Mouse (Mus musculus) ES-E14 (cell line): ENCODE data around the gene Fam19a1. TPM values are rescaled to one million over a fixed set of nuclear protein-coding genes. Genes with fewer than 3 reads are reported as not detected.
A peak's percentile ranks its signal among the peaks of the same experiment; 100 is the strongest.

Source experiments
- DNase-seq: peaks from one replicate; pipeline ENCODE4 v3.0.0-alpha.2; 2013; ENCODE audit warnings: low read depth, low spot score
- H3K27ac ChIP-seq: 2 replicates; pipeline ENCODE4 v1.5.1; 2012; ENCODE audit warnings: low read depth, mild to moderate bottlenecking, low read length, moderate library complexity, mixed read lengths; ENCODE audit not compliant: poor library complexity, insufficient read depth, severe bottlenecking
- H3K36me3 ChIP-seq: 2 replicates; pipeline ENCODE4 v1.6.1; 2012; ENCODE audit warnings: mild to moderate bottlenecking, low read length, moderate library complexity, mixed read lengths; ENCODE audit not compliant: control insufficient read depth, poor library complexity, insufficient read depth, severe bottlenecking
- H3K4me1 ChIP-seq, 2 experiments: fragments of 150-350 bp in 1 of 2; sonication (generic) in 1 of 2; 2 replicates each; pipeline ENCODE4 v1.6.1; 2012; ENCODE audit warnings: low read length in 2 of 2, mild to moderate bottlenecking in 1 of 2, mixed read lengths in 1 of 2; ENCODE audit not compliant: control insufficient read depth in 2 of 2, insufficient read depth in 2 of 2, poor library complexity in 1 of 2
- H3K4me3 ChIP-seq, 2 experiments: fragments of 150-350 bp in 1 of 2; sonication (generic) in 1 of 2; 2 replicates each; pipeline ENCODE4 v1.5.1; 2012; ENCODE audit warnings: low read length in 2 of 2, low read depth in 1 of 2, mild to moderate bottlenecking in 1 of 2, mixed read lengths in 1 of 2; ENCODE audit not compliant: insufficient read depth in 1 of 2, poor library complexity in 1 of 2, severe bottlenecking in 1 of 2
- H3K9ac ChIP-seq: 2 replicates; pipeline ENCODE4 v1.6.1; 2012; ENCODE audit warnings: low read depth, mild to moderate bottlenecking, low read length, mixed read lengths; ENCODE audit not compliant: poor library complexity, insufficient read depth, severe bottlenecking
- H3K9me3 ChIP-seq: fragments of 150-350 bp; sonication (generic); 2 replicates; pipeline ENCODE4 v1.6.1; 2012; ENCODE audit warnings: low read depth, mild to moderate bottlenecking, low read length; ENCODE audit not compliant: control insufficient read depth, insufficient read depth
- CHD2 ChIP-seq: IDR thresholded peaks from 2 replicates; pipeline ENCODE4 v1.6.1; 2014; ENCODE audit warnings: mild to moderate bottlenecking, low read depth, low read length, inconsistent platforms
- HCFC1 ChIP-seq: IDR thresholded peaks from 2 replicates; pipeline ENCODE4 v1.6.1; 2012; ENCODE audit warnings: low read length, inconsistent platforms, borderline replicate concordance; ENCODE audit not compliant: insufficient read depth
- MAFK ChIP-seq: IDR thresholded peaks from 2 replicates; pipeline ENCODE4 v1.6.1; 2014; ENCODE audit warnings: mild to moderate bottlenecking, low read depth, low read length, inconsistent platforms; ENCODE audit not compliant: insufficient read depth
- ZC3H11A ChIP-seq: IDR thresholded peaks from 2 replicates; pipeline ENCODE4 v1.6.1; 2012; ENCODE audit warnings: low read depth, mild to moderate bottlenecking, inconsistent platforms, low read length, borderline replicate concordance
- ZNF384 ChIP-seq: IDR thresholded peaks from 2 replicates; pipeline ENCODE4 v1.6.1; 2012; ENCODE audit warnings: low read depth, low read length, inconsistent platforms
- in situ Hi-C, 2 experiments: fragments of 600-800 bp; cut with MboI; formaldehyde crosslinking; loops; one replicate each; pipeline ENCODE4 v1.15.1; 2025; ENCODE audit warnings: low sequenced_read_pairs in 2 of 2, inconsistent platforms in 1 of 2; ENCODE audit not compliant: unreplicated experiment in 2 of 2
- total RNA-seq: library from RNA; depleted of rRNA; stranded (reverse); fragments of 300-350 nt; gene quantifications from 2 replicates; pipeline ENCODE4 v1.2.3, GENCODE M21; 2012

Gene Fam19a1
- total RNA-seq, 1 experiment: not detected

DNA sequence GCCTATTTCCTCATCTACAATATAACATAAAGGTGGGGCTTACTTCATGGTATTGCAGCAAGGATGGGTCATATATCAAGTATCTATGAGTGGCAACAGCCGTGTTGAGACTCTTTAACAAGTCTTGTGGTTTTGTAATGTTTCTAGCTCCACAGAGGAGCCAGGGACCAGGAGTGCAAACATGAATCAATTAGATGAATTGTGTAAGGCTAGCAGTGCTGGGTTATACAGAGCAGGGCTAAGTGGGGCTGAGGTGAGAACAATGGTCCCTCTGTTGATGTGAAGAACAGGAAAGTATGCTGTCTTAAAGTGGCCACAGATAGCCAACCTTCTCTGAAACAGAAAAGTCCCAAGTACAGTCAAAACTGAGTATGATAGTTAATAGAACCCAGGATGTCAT is 480.1 kb downstream of the Fam19a1 start:
- no peak for DNase-seq
- TF ChIP-seq HCFC1 (no peak), ZNF384 (no peak), CHD2 (no peak)
- no peak overlapping the region for H3K4me3 ChIP-seq

DNA sequence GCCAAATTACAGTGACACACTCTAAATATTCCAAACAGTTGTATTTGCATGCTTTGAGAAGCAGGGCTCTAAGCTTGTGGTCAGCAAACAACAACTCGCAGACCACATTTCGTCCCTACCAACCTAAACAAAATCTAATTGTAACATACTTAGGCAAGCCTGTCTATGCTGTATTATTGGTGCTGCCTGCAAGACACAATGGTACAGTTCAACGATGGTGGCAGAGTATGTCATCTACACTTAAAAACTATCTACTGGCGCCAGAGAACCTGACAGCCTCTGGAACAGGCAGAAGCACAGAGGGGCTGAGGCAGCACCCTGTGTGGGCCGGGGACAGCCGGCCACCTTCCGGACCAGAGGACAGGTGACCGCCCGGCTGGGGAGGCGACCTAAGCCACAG is 482.2 kb downstream of the Fam19a1 start:
- TF ChIP-seq ZNF384 (no peak), HCFC1 (no peak), ZC3H11A (no peak), CHD2 (no peak), MAFK (no peak)
- Histone ChIP-seq H3K27ac (no peak overlapping the region), H3K36me3 (no peaks in the 10 kb centered on the region), H3K9me3 (no peaks in the 10 kb centered on the region), H3K9ac (0 out of 2 replicates have a peak overlapping the region, but pooled peaks have one; percentile 61), H3K4me1 (no peaks in the 10 kb centered on the region), H3K4me3 (peak overlapping the region; percentile 23 to 39; a peak in 3 of 4 replicates)
- peak; percentile 9 for DNase-seq
- in situ Hi-C loops: no loop called here

More for the DNA sequence above, 480.1 kb downstream of the Fam19a1 start:
- Histone ChIP-seq H3K36me3 (no peaks in the 10 kb centered on the region), H3K27ac (no peak overlapping the region), H3K9me3 (no peaks in the 10 kb centered on the region), H3K9ac (no peak overlapping the region), H3K4me1 (no peaks in the 10 kb centered on the region)
- in situ Hi-C loops: no loop called here

DNA sequence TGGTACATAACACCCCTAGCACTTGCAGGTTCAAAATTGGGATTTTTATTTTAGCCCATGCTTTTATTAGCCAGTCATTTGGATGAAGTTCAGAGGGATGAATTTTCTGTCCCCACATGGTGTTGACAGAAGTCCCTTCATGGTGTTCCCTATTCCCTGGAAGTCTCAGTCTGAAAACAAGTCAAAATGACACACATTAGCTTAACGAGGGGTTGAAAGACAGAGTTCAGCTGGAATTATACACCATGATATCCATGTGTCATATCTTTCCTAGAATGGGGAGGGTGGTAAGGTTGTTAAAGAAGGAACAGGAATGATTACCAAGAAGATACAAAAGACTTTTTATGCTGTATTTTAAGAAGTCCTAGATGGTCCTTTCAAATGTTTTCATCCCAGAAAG is 511.2 kb downstream of the Fam19a1 start:
- in situ Hi-C loops: no loop called here
- no peaks in the 10 kb centered on the region for H3K4me1 ChIP-seq
- no peaks in the 10 kb centered on the region for H3K9me3 ChIP-seq
- H3K4me3 ChIP-seq: no peak overlapping the region
- DNase-seq: no peak
- no peak overlapping the region for H3K9ac ChIP-seq
- TF ChIP-seq MAFK (no peak), CHD2 (no peak), ZNF384 (no peak), HCFC1 (no peak), ZC3H11A (no peak)
- no peak overlapping the region for H3K27ac ChIP-seq
- no peaks in the 10 kb centered on the region for H3K36me3 ChIP-seq

DNA sequence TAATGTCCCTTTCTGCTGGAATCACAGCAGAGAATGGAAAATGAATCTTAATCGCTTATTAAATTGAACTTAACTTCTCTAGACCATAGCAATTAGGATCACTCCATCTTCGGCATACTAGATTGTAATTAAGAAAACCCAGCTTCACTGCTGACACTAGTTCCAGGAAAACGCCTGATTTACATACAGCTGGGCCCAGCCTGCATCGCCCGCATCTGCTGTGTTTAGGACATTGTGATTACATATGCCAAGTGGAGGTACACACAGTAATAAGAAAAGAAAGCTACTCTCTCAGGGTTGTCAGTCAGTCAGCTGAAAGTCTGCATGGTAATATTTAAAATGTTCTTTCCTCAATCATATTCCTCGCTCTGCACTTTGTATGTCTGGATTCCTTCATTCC is 518.6 kb downstream of the Fam19a1 start:
- no peak overlapping the region for H3K4me3 ChIP-seq
- in situ Hi-C loops: no loop called here
- no peak overlapping the region for H3K9ac ChIP-seq
- H3K27ac ChIP-seq: no peak overlapping the region
- no peaks in the 10 kb centered on the region for H3K4me1 ChIP-seq
- DNase-seq: no peak
- H3K9me3 ChIP-seq: no peaks in the 10 kb centered on the region
- no peaks in the 10 kb centered on the region for H3K36me3 ChIP-seq
- TF ChIP-seq HCFC1 (no peak), MAFK (no peak)

DNA sequence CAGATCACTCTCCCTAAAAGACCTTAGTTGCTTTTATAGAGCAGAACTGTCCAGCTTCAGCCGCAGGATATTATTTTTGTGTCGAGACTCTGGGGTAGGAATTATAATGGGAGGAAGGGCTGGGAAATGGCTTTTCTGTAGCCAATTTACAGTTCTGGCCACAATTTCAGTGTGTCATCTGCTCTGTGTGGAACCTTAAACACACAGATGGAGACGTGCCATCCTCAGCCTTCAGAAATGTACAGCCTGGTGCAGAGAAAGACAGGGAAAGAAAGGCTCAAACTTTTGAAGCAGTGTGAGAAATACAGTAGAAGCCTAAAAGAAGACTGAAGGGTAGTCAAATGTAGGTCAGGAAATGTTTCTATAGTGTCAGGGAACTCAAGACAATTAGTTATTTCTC is 519.3 kb downstream of the Fam19a1 start:
- Histone ChIP-seq H3K4me1 (no peaks in the 10 kb centered on the region), H3K27ac (no peak overlapping the region), H3K9me3 (no peaks in the 10 kb centered on the region), H3K4me3 (no peak overlapping the region), H3K36me3 (no peaks in the 10 kb centered on the region), H3K9ac (no peak overlapping the region)
- DNase-seq: no peak
- in situ Hi-C loops: no loop called here
- TF ChIP-seq ZNF384 (no peak), CHD2 (no peak), HCFC1 (no peak), ZC3H11A (no peak), MAFK (no peak)
